Mouse (Mus musculus) MEL (cell line): ENCODE measurements around the gene Cd82.

Experiments
- CTCF ChIP-seq, 3 experiments: IDR thresholded peaks in 2 of 3; conservative IDR thresholded peaks in 1 of 3; 2 replicates each; pipeline ENCODE4 v1.5.1; 2011 to 2012; ENCODE audit warnings: low read length in 3 of 3, low read depth in 2 of 3, mild to moderate bottlenecking in 2 of 3, improper control_type of control experiment in 1 of 3, inconsistent platforms in 1 of 3, mixed read lengths in 1 of 3, moderate library complexity in 1 of 3; ENCODE audit not compliant: control insufficient read depth in 1 of 3, insufficient read depth in 1 of 3, poor library complexity in 1 of 3, severe bottlenecking in 1 of 3
- ELF1 ChIP-seq: IDR thresholded peaks from 2 replicates; pipeline ENCODE4 v1.6.1; 2014; ENCODE audit warnings: low read depth, mild to moderate bottlenecking, inconsistent platforms, low read length, improper control_type of control experiment, moderate library complexity
- EP300 ChIP-seq, 2 experiments: IDR thresholded peaks; 2 replicates each; pipeline ENCODE4 v1.6.1; 2011; ENCODE audit warnings: improper control_type of control experiment in 2 of 2, low read length in 2 of 2, low read depth in 1 of 2, mild to moderate bottlenecking in 1 of 2
- ETS1 ChIP-seq: IDR thresholded peaks from 2 replicates; pipeline ENCODE4 v1.6.1; 2012; ENCODE audit warnings: low read depth, mild to moderate bottlenecking, inconsistent platforms, low read length, improper control_type of control experiment, moderate library complexity
- GABPA ChIP-seq: IDR thresholded peaks from 2 replicates; pipeline ENCODE4 v1.6.1; 2012; ENCODE audit warnings: low read depth, mild to moderate bottlenecking, inconsistent platforms, low read length, improper control_type of control experiment, moderate library complexity
- GATA1 ChIP-seq: IDR thresholded peaks from 2 replicates; pipeline ENCODE4 v1.6.1; 2011; ENCODE audit warnings: low read depth, low read length, improper control_type of control experiment
- NRF1 ChIP-seq: IDR thresholded peaks from 2 replicates; pipeline ENCODE4 v1.6.1; 2014; ENCODE audit warnings: low read depth, mild to moderate bottlenecking, inconsistent platforms, low read length, improper control_type of control experiment, moderate library complexity; ENCODE audit not compliant: poor library complexity, insufficient read depth, severe bottlenecking
- POLR2A ChIP-seq, 2 experiments: IDR thresholded peaks; 2 replicates each; pipeline ENCODE4 v1.6.1; 2011 to 2012; ENCODE audit warnings: low read length in 2 of 2, mild to moderate bottlenecking in 2 of 2, control low read depth in 1 of 2, improper control_type of control experiment in 1 of 2, low read depth in 1 of 2, moderate library complexity in 1 of 2; ENCODE audit not compliant: control insufficient read depth in 1 of 2, insufficient read depth in 1 of 2, poor library complexity in 1 of 2
- POLR2AphosphoS2 ChIP-seq: IDR thresholded peaks from 2 replicates; pipeline ENCODE4 v1.6.1; 2011; ENCODE audit warnings: low read length, improper control_type of control experiment
- SIN3A ChIP-seq: IDR thresholded peaks from 2 replicates; pipeline ENCODE4 v1.6.1; 2012; ENCODE audit warnings: low read length, improper control_type of control experiment, inconsistent platforms
- SMC3 ChIP-seq: IDR thresholded peaks from 2 replicates; pipeline ENCODE4 v1.6.1; 2011; ENCODE audit warnings: low read depth, low read length, improper control_type of control experiment
- TAL1 ChIP-seq: IDR thresholded peaks from 2 replicates; pipeline ENCODE4 v1.6.1; 2012; ENCODE audit warnings: mild to moderate bottlenecking, inconsistent platforms, low read length, moderate library complexity, mixed read lengths
- TBP ChIP-seq: IDR thresholded peaks from 2 replicates; pipeline ENCODE4 v1.8.0; 2011; ENCODE audit warnings: low read depth, low read length, improper control_type of control experiment
- ZC3H11A ChIP-seq: IDR thresholded peaks from 2 replicates; pipeline ENCODE4 v1.6.1; 2012; ENCODE audit warnings: low read depth, mild to moderate bottlenecking, inconsistent platforms, low read length, improper control_type of control experiment

GRCm38 (mm10) chr2:93446606-93447353 lies 16.2 kb downstream of the Cd82 start:
- TF ChIP-seq POLR2AphosphoS2, result no peak
- TF ChIP-seq EP300 (IDR thresholded peaks at IDR 0.05; ENCODE audit: low read depth in 1 of 2, low read length in 2 of 2), result no peak
- no peak for TF ChIP-seq SMC3
- TF ChIP-seq POLR2A (IDR thresholded peaks at IDR 0.05; ENCODE audit: control insufficient read depth in 1 of 2, insufficient read depth in 1 of 2, low read depth in 1 of 2, low read length in 2 of 2, poor library complexity in 1 of 2), result no peak
- no peak for TF ChIP-seq GABPA
- TF ChIP-seq CTCF (IDR thresholded peaks at IDR 0.05 in 2 of 3, conservative IDR thresholded peaks at IDR 0.05 in 1 of 3; ENCODE audit: control insufficient read depth in 1 of 3, insufficient read depth in 1 of 3, low read depth in 2 of 3, low read length in 3 of 3, poor library complexity in 1 of 3, severe bottlenecking in 1 of 3), result no peak
- TF ChIP-seq ELF1, result no peak
- TF ChIP-seq SIN3A, result no peak
- no peak for TF ChIP-seq ZC3H11A
- no peak for TF ChIP-seq TAL1
- TF ChIP-seq NRF1, result no peak
- no peak for TF ChIP-seq ETS1
- TF ChIP-seq TBP, result no peak
- peak; percentile 31; the same call in 1 of the 2 replicates for TF ChIP-seq GATA1
